Mouse (Mus musculus): ENCODE data around the gene Orc1. TPM values are rescaled to one million over a fixed set of nuclear protein-coding genes. Genes with fewer than 3 reads are reported as not detected.

Gene Orc1
- polyA plus RNA-seq, 1 experiment from 2014 or later, result 7.5 TPM

DNA sequence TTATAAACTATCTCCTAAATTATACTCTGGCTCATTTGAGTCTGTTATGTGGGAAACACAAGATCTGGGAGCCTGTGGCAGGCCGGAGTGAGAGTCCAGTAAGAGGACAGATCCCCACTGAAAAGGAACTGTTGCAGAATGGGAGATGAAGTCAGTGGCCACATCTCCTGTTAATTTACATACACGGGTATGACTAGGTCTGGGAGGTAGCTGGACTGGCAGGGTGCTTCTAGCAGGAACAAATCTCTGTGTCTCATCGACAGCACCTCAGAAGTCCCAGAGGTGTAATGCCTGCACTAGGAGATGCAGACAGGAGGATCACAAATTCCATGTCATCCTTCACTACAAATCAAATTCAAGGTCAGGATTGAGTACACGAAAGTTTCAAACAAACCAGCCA, 39.4 kb downstream of the Orc1 start:
- Histone ChIP-seq H3K9ac (0 out of 2 replicates have a peak overlapping the region, but pooled peaks have one; percentile 98), H3K27me3 (no peaks in the 10 kb centered on the region), H3K4me1 (peaks cover 19% of the 10 kb centered on the region), H3K4me2 (replicated peaks) (peak overlapping the region; percentile 81; the same call in 1 of the 2 replicates), H3K36me3 (no peaks in the 10 kb centered on the region), H3K9me3 (replicated peaks) (no peaks in the 10 kb centered on the region), H3K27ac (replicated peaks) (peak overlapping the region; percentile 97; the same call in 1 of the 2 replicates), H3K4me3 (replicated peaks) (peak overlapping the region; percentile 86; the same call in 1 of the 2 replicates)
- 65% methylated on average over 4 of the region's 4 CpGs for WGBS
- no peak for ATAC-seq (ENCODE audit: insufficient number of reproducible peaks, low FRiP score, low TSS enrichment, low read depth)

DNA sequence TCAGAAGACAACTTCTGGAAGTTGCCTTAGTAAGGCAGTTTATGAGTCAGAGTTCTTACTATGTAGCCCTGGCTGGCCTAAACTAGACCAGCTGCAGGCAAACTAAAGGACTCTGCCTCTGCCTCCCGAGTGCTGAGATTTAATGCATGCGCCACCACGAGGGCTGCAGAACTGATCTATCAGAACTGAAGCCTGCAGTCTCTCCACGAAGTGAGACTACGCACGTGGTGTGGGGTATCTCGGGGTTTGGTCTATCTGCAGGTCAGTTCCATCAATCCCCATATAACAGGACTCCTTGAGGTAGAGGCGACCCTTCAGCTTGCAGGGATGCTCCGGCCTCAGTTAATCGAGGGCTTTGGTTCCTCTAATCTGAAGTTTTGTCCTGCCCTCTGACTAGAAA, 39.9 kb downstream of the Orc1 start:
- WGBS, result 3% methylated on average over 10 of the region's 10 CpGs
- H3K4me2 ChIP-seq (replicated peaks), result peak overlapping the region; percentile 81

DNA sequence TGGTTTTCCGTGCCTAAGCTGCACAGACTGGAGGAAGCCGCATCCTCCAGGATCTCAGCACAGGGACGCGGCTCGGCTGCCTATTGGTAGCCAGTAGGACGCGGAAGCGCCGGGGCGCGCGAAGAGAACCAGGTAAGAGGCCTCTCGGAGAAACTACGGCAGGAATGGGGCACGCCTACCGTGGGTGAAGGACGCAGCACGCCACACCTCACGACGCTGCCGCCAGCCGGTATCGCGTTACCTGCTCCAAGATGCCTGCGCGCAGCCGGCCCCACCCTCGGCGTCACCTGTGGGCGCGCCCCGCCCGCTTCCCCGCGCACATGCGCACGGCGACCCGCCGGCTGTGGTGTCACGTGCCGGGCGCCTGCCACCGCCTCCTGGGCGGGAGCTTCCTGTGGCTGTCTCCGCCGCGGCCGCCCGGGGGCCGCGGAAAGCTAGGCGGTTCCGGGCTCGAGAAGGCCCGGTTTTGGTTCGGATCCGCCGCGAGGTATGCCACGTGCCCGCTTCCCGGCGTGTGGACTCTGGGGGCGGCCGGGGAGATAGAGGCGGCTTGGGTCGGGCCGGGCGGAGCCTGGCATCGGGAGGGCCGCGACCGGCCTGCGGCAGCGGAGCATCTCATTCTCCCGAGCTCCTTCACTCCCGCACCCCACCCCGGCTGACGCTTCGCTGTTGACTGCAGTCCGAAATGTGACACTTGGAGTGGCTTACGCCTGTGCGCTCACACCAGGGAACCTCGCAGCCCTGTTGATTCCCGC, 40.5 kb downstream of the Orc1 start, which contains the start of gene Cc2d1b:
TSS of gene Cc2d1b (plus strand) at position 354 of the 755 bp plus-strand sequence.
- peak; percentile 95 for ATAC-seq (ENCODE audit: insufficient number of reproducible peaks, low FRiP score, low TSS enrichment, low read depth)
- no peaks in the 10 kb centered on the region for H3K27me3 ChIP-seq
- H3K4me3 ChIP-seq (replicated peaks), result peak within 1 kb of the TSS; percentile 86
- peak within 1 kb of the TSS; percentile 81 for H3K4me2 ChIP-seq (replicated peaks)
- peak within 1 kb of the TSS; percentile 98 for H3K9ac ChIP-seq
- H3K9me3 ChIP-seq (replicated peaks), result no peaks in the 10 kb centered on the region
- peaks cover 8% of the 10 kb centered on the region for H3K36me3 ChIP-seq
- under 1% methylated on average over 86 of the region's 86 CpGs for WGBS
- H3K27ac ChIP-seq (replicated peaks), result peak within 1 kb of the TSS; percentile 97
- peaks cover 19% of the 10 kb centered on the region for H3K4me1 ChIP-seq

More for the DNA sequence above, 39.9 kb downstream of the Orc1 start:
- Histone ChIP-seq H3K9ac (peak overlapping the region; percentile 98), H3K9me3 (replicated peaks) (no peaks in the 10 kb centered on the region), H3K4me3 (replicated peaks) (peak overlapping the region; percentile 86), H3K27me3 (no peaks in the 10 kb centered on the region), H3K36me3 (peaks cover 2% of the 10 kb centered on the region), H3K4me1 (peaks cover 19% of the 10 kb centered on the region), H3K27ac (replicated peaks) (peak overlapping the region; percentile 97)
- no peak for ATAC-seq (ENCODE audit: insufficient number of reproducible peaks, low FRiP score, low TSS enrichment, low read depth)

GRCm38 (mm10) chr4:108620536-108620935, 41.3 kb downstream of the Orc1 start:
- ATAC-seq (ENCODE audit: insufficient number of reproducible peaks, low FRiP score, low TSS enrichment, low read depth), result no peak
- Histone ChIP-seq H3K4me2 (replicated peaks) (peak overlapping the region; percentile 81), H3K4me1 (peaks cover 19% of the 10 kb centered on the region), H3K4me3 (replicated peaks) (peak overlapping the region; percentile 86), H3K9me3 (replicated peaks) (no peaks in the 10 kb centered on the region), H3K27ac (replicated peaks) (peak overlapping the region; percentile 97), H3K36me3 (peaks cover 16% of the 10 kb centered on the region), H3K9ac (peak overlapping the region; percentile 98), H3K27me3 (no peaks in the 10 kb centered on the region)
- 20% methylated on average over 8 of the region's 8 CpGs for WGBS

DNA sequence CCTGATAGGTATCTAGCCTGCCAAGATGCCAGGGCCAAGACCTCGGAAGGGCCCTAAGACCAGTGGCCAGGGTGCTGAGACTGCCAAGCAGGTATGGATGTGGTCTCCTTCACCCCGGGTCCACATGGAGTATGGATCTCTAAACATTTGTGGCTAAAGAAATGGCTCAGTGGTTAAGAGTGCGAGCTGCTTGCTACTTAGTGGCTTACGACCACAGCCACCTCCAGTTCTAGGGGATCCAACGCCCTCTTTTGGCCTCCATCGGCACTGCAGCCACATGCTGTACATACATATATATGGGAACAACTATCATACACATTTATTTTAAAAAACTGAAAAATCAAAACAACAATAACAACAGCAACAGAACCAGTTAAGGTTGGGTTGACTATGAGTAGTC, 42.3 kb downstream of the Orc1 start:
- Histone ChIP-seq H3K4me2 (replicated peaks) (no peak overlapping the region), H3K27ac (replicated peaks) (no peak overlapping the region), H3K4me3 (replicated peaks) (no peak overlapping the region), H3K27me3 (no peaks in the 10 kb centered on the region), H3K9me3 (replicated peaks) (no peaks in the 10 kb centered on the region), H3K9ac (no peak overlapping the region), H3K36me3 (peaks cover 25% of the 10 kb centered on the region), H3K4me1 (peaks cover 19% of the 10 kb centered on the region)
- 96% methylated on average over 6 of the region's 6 CpGs for WGBS
- no peak for ATAC-seq (ENCODE audit: insufficient number of reproducible peaks, low FRiP score, low TSS enrichment, low read depth)

GRCm38 (mm10) chr4:108627066-108627465, 47.8 kb downstream of the Orc1 start:
- Histone ChIP-seq H3K9me3 (replicated peaks) (no peaks in the 10 kb centered on the region), H3K36me3 (peaks cover 81% of the 10 kb centered on the region), H3K27ac (replicated peaks) (no peak overlapping the region), H3K4me3 (replicated peaks) (no peak overlapping the region), H3K4me2 (replicated peaks) (no peak overlapping the region), H3K9ac (no peak overlapping the region), H3K27me3 (no peaks in the 10 kb centered on the region), H3K4me1 (no peaks in the 10 kb centered on the region)
- WGBS, result 78% methylated on average over 5 of the region's 5 CpGs
- ATAC-seq (ENCODE audit: insufficient number of reproducible peaks, low FRiP score, low TSS enrichment, low read depth), result no peak

GRCm38 (mm10) chr4:108629363-108629880, 50.2 kb downstream of the Orc1 start:
- no peak for ATAC-seq (ENCODE audit: insufficient number of reproducible peaks, low FRiP score, low TSS enrichment, low read depth)
- Histone ChIP-seq H3K9ac (no peak overlapping the region), H3K27ac (replicated peaks) (no peak overlapping the region), H3K4me2 (replicated peaks) (no peak overlapping the region), H3K36me3 (peaks cover 96% of the 10 kb centered on the region), H3K9me3 (replicated peaks) (no peaks in the 10 kb centered on the region), H3K27me3 (no peaks in the 10 kb centered on the region), H3K4me3 (replicated peaks) (no peak overlapping the region), H3K4me1 (no peaks in the 10 kb centered on the region)
- WGBS, result 92% methylated on average over 7 of the region's 7 CpGs

DNA sequence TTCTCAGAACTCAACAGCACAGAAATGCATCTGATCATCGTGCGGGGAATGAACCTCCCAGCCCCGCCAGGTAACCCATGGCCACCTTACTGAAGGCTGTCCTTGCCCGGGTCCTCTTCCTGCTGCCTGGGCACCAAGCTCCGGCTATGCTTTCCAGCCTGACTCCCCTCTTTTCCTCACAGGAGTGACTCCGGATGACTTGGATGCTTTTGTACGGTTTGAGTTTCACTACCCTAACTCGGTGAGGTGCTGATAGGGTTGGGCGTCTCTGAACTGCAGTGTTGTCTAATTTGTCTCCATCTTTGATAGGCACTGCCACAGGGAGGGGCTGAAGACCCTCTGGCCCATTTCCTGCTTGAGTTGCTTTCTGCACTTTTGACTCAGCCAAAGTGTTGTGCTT, 50.9 kb downstream of the Orc1 start:
- no peak overlapping the region for H3K4me3 ChIP-seq (replicated peaks)
- H3K9ac ChIP-seq, result no peak overlapping the region
- no peak for ATAC-seq (ENCODE audit: insufficient number of reproducible peaks, low FRiP score, low TSS enrichment, low read depth)
- H3K27me3 ChIP-seq, result no peaks in the 10 kb centered on the region
- peaks cover 96% of the 10 kb centered on the region for H3K36me3 ChIP-seq
- H3K4me2 ChIP-seq (replicated peaks), result no peak overlapping the region
- 92% methylated on average over 9 of the region's 9 CpGs for WGBS
- H3K9me3 ChIP-seq (replicated peaks), result no peaks in the 10 kb centered on the region
- no peaks in the 10 kb centered on the region for H3K4me1 ChIP-seq
- H3K27ac ChIP-seq (replicated peaks), result no peak overlapping the region

DNA sequence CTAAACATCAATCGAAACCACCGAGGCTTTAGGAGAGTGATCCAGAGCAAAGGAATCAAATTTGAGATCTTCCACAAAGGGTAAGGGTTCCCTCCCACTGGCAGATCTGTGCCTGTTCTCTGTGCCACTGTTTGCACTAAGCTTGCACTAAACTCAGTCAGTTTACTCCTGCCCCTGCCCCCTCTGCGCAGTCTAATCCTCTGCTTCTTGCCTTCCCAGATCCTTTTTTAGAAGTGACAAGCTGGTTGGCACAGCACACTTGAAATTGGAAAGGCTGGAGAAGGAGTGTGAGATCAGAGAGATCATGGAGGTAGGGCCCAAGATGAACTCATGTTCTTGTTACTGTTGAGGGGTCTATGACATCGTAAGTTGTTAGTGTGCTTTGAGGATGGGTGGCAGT, 52.4 kb downstream of the Orc1 start:
- no peaks in the 10 kb centered on the region for H3K9me3 ChIP-seq (replicated peaks)
- ATAC-seq (ENCODE audit: insufficient number of reproducible peaks, low FRiP score, low TSS enrichment, low read depth), result no peak
- H3K4me3 ChIP-seq (replicated peaks), result no peak overlapping the region
- H3K27ac ChIP-seq (replicated peaks), result no peak overlapping the region
- H3K4me1 ChIP-seq, result no peaks in the 10 kb centered on the region
- no peaks in the 10 kb centered on the region for H3K27me3 ChIP-seq
- no peak overlapping the region for H3K4me2 ChIP-seq (replicated peaks)
- H3K36me3 ChIP-seq, result peaks cover 94% of the 10 kb centered on the region
- H3K9ac ChIP-seq, result no peak overlapping the region
- WGBS, result 92% methylated on average over 4 of the region's 4 CpGs

DNA sequence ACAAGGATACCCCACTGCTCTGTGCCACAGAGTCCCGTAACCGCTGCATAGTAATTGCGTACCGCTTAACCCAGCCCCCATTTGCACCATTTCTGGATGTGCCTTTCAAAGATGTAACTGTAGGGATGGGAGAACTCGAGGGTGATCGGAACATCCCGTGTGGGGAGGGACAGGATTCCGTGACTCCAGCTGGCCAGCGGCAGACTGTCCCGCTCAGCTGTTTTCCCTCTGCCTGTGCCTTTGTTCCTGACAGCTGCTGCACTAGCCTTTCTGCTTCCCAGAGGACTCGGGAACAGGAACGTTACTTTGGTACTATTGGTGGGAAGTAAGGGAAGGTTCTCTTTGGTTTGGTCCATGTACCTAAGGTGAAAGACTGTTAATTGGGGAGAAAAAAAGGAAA, 54.5 kb downstream of the Orc1 start:
- H3K27me3 ChIP-seq, result no peaks in the 10 kb centered on the region
- H3K36me3 ChIP-seq, result peaks cover 88% of the 10 kb centered on the region
- ATAC-seq (ENCODE audit: insufficient number of reproducible peaks, low FRiP score, low TSS enrichment, low read depth), result no peak
- H3K9me3 ChIP-seq (replicated peaks), result no peaks in the 10 kb centered on the region
- no peak overlapping the region for H3K9ac ChIP-seq
- 81% methylated on average over 12 of the region's 12 CpGs for WGBS
- H3K4me2 ChIP-seq (replicated peaks), result no peak overlapping the region
- H3K4me3 ChIP-seq (replicated peaks), result no peak overlapping the region
- no peak overlapping the region for H3K27ac ChIP-seq (replicated peaks)
- no peaks in the 10 kb centered on the region for H3K4me1 ChIP-seq

- no peak overlapping the region for H3K4me2 ChIP-seq (replicated peaks)
- H3K27ac ChIP-seq (replicated peaks), result no peak overlapping the region
- WGBS, result 69% methylated on average over 4 of the region's 4 CpGs
- no peak for ATAC-seq (ENCODE audit: insufficient number of reproducible peaks, low FRiP score, low TSS enrichment, low read depth)
- no peaks in the 10 kb centered on the region for H3K9me3 ChIP-seq (replicated peaks)
- H3K27me3 ChIP-seq, result no peaks in the 10 kb centered on the region
- H3K4me3 ChIP-seq (replicated peaks), result no peak overlapping the region
- no peaks in the 10 kb centered on the region for H3K4me1 ChIP-seq
- H3K9ac ChIP-seq, result no peak overlapping the region
- peaks cover 87% of the 10 kb centered on the region for H3K36me3 ChIP-seq
Observed at GRCm38 (mm10) chr4:108634696-108635095, 55.5 kb downstream of the Orc1 start.

Data from embryonic facial prominence, embryonic 15.5 days (tissue).